Mouse (Mus musculus) G1E (cell line): ENCODE data around the gene Rps6ka1. TPM values are rescaled to one million over a fixed set of nuclear protein-coding genes. Genes with fewer than 3 reads are reported as not detected.
"Not testable (repeated sequence)": the region's sequence is repeated elsewhere in the genome, so short reads cannot be mapped to it uniquely, and the experiment has no call there.

Experiments used
- ATAC-seq: 2 replicates; pipeline ENCODE4 v1.8.0; 2016; ENCODE audit warnings: mild to moderate bottlenecking; ENCODE audit not compliant: insufficient number of reproducible peaks, poor library complexity, low FRiP score, severe bottlenecking; ENCODE audit errors: extremely low read depth
- DNase-seq: peaks from one replicate; pipeline ENCODE4 v3.0.0; 2012; ENCODE audit warnings: low spot score
- H3K27me3 ChIP-seq: 2 replicates; pipeline ENCODE4 v1.6.1; 2012; ENCODE audit warnings: mild to moderate bottlenecking, low read length, inconsistent platforms; ENCODE audit not compliant: insufficient read depth
- H3K36me3 ChIP-seq: replicated peaks from 2 replicates; pipeline ENCODE3; 2012; ENCODE audit warnings: mild to moderate bottlenecking, inconsistent platforms
- H3K4me1 ChIP-seq: 2 replicates; pipeline ENCODE4 v1.6.1; 2012; ENCODE audit warnings: low read depth, low read length, inconsistent platforms, mixed read lengths; ENCODE audit not compliant: insufficient read depth
- H3K4me3 ChIP-seq: 2 replicates; pipeline ENCODE4 v1.5.1; 2012; ENCODE audit warnings: low read depth, mild to moderate bottlenecking, inconsistent platforms, low read length, moderate library complexity, mixed read lengths
- H3K9me3 ChIP-seq: replicated peaks from 2 replicates; pipeline ENCODE4 v1.6.1; 2012; ENCODE audit warnings: inconsistent platforms
- CTCF ChIP-seq: IDR thresholded peaks from 2 replicates; pipeline ENCODE4 v1.5.1; 2012; ENCODE audit warnings: low read depth, low read length, inconsistent platforms, mixed read lengths
- GATA1 ChIP-seq: IDR thresholded peaks from 2 replicates; pipeline ENCODE4 v1.6.1; 2012; ENCODE audit warnings: borderline replicate concordance, low read length, inconsistent platforms, mixed read lengths
- GATA2 ChIP-seq: IDR thresholded peaks from 2 replicates; pipeline ENCODE4 v1.6.1; 2012; ENCODE audit warnings: low read depth, low read length, inconsistent platforms, borderline replicate concordance
- POLR2AphosphoS5 ChIP-seq: IDR thresholded peaks from 2 replicates; pipeline ENCODE4 v1.6.1; 2012; ENCODE audit warnings: low read depth, low read length, inconsistent platforms; ENCODE audit not compliant: insufficient replicate concordance
- TAL1 ChIP-seq: conservative IDR thresholded peaks from 2 replicates; pipeline ENCODE4 v1.6.1; 2012; ENCODE audit warnings: low read depth, low read length, inconsistent platforms, mixed read lengths
- polyA plus RNA-seq: library from polyadenylated mRNA; stranded (reverse); fragments of >175 nt; gene quantifications from 2 replicates; pipeline ENCODE4 v1.2.3, GENCODE M21; 2012
- total RNA-seq, 2 experiments: library from RNA; stranded (forward) in 1 of 2; stranded (reverse) in 1 of 2; fragments of 200-1000 nt in 1 of 2; fragments of >200 nt in 1 of 2; fragmentation: Nextera tagmentation in 1 of 2; gene quantifications; 2 replicates each; pipeline ENCODE4 v1.2.3; 2014 to 2017

Rps6ka1 gene
- total and polyA plus RNA-seq, 3 experiments: 27.3 to 29.7 (median 27.4) TPM

GRCm38 (mm10) chr4:133923743-133924142 is 36.1 kb upstream of the Rps6ka1 start:
- TF ChIP-seq GATA2 (no peak), POLR2AphosphoS5 (no peak), GATA1 (no peak)
- no peaks in the 10 kb centered on the region for H3K9me3 ChIP-seq
- H3K4me3 ChIP-seq: no peak overlapping the region
- peaks cover 8% of the 10 kb centered on the region for H3K27me3 ChIP-seq
- DNase-seq (no peak), ATAC-seq (no peak)
- H3K4me1 ChIP-seq: peaks cover 2% of the 10 kb centered on the region; the same call in 1 of the 2 replicates
- H3K36me3 ChIP-seq: no peaks in the 10 kb centered on the region

- not testable (repeated sequence) for DNase-seq, ATAC-seq, H3K27me3 ChIP-seq, H3K36me3 ChIP-seq, H3K4me1 ChIP-seq, H3K4me3 ChIP-seq, H3K9me3 ChIP-seq
These were observed 30.7 kb upstream of the Rps6ka1 start for GRCm38 (mm10) chr4:133918093-133918825.

GRCm38 (mm10) chr4:133911983-133912382 is 24.4 kb upstream of the Rps6ka1 start:
- peaks cover 8% of the 10 kb centered on the region; the same call in 1 of the 2 replicates for H3K27me3 ChIP-seq
- no peak for ATAC-seq
- TF ChIP-seq TAL1: no peak
- no peak for TF ChIP-seq GATA2
- no peak for TF ChIP-seq CTCF
- TF ChIP-seq POLR2AphosphoS5: no peak
- TF ChIP-seq GATA1: no peak

GRCm38 (mm10) chr4:133910236-133911211 is 22.9 kb upstream of the Rps6ka1 start:
- DNase-seq: peak; percentile 73

More at GRCm38 (mm10) chr4:133911983-133912382, 24.4 kb upstream of the Rps6ka1 start:
- H3K4me1 ChIP-seq: peaks cover 17% of the 10 kb centered on the region
- DNase-seq: no peak
- no peak overlapping the region for H3K4me3 ChIP-seq
- H3K36me3 ChIP-seq: no peaks in the 10 kb centered on the region
- H3K9me3 ChIP-seq: no peaks in the 10 kb centered on the region

GRCm38 (mm10) chr4:133908051-133908450 is 20.5 kb upstream of the Rps6ka1 start:
- Histone ChIP-seq H3K4me3 (no peak overlapping the region), H3K9me3 (no peaks in the 10 kb centered on the region), H3K36me3 (no peaks in the 10 kb centered on the region), H3K4me1 (peaks cover 17% of the 10 kb centered on the region), H3K27me3 (peaks cover 8% of the 10 kb centered on the region; the same call in 1 of the 2 replicates)
- ATAC-seq (no peak), DNase-seq (no peak)
- TF ChIP-seq GATA2 (no peak), TAL1 (no peak)

More at GRCm38 (mm10) chr4:133910236-133911211, 22.9 kb upstream of the Rps6ka1 start:
- ATAC-seq: peak; percentile 60
- H3K27me3 ChIP-seq: peaks cover 8% of the 10 kb centered on the region; the same call in 1 of the 2 replicates
- peak overlapping the region; percentile 70 for H3K4me3 ChIP-seq
- H3K4me1 ChIP-seq: peaks cover 17% of the 10 kb centered on the region
- peak; percentile 71 for TF ChIP-seq CTCF
- TF ChIP-seq GATA1: no peak
- H3K36me3 ChIP-seq: no peaks in the 10 kb centered on the region
- H3K9me3 ChIP-seq: no peaks in the 10 kb centered on the region

GRCm38 (mm10) chr4:133907086-133907485 is 19.5 kb upstream of the Rps6ka1 start:
- DNase-seq: no peak
- no peak for TF ChIP-seq POLR2AphosphoS5
- TF ChIP-seq CTCF: no peak
- H3K9me3 ChIP-seq: no peaks in the 10 kb centered on the region
- H3K27me3 ChIP-seq: peaks cover 8% of the 10 kb centered on the region; the same call in 1 of the 2 replicates
- H3K36me3 ChIP-seq: no peaks in the 10 kb centered on the region
- no peak overlapping the region for H3K4me3 ChIP-seq
- no peak for ATAC-seq
- H3K4me1 ChIP-seq: peaks cover 17% of the 10 kb centered on the region

- not testable (repeated sequence) for DNase-seq, H3K36me3 ChIP-seq, H3K27me3 ChIP-seq, H3K4me3 ChIP-seq, ATAC-seq, H3K9me3 ChIP-seq
- peaks cover 14% of the 10 kb centered on the region for H3K4me1 ChIP-seq
These were observed 18.7 kb upstream of the Rps6ka1 start for GRCm38 (mm10) chr4:133906336-133906735.
